Mouse (Mus musculus) ES-E14 (cell line): ENCODE results near the gene Trip10.

Experiments used
- CHD2 ChIP-seq: IDR thresholded peaks from 2 replicates; pipeline ENCODE4 v1.6.1; 2014; ENCODE audit warnings: mild to moderate bottlenecking, low read depth, low read length, inconsistent platforms
- HCFC1 ChIP-seq: IDR thresholded peaks from 2 replicates; pipeline ENCODE4 v1.6.1; 2012; ENCODE audit warnings: low read length, inconsistent platforms, borderline replicate concordance; ENCODE audit not compliant: insufficient read depth
- MAFK ChIP-seq: IDR thresholded peaks from 2 replicates; pipeline ENCODE4 v1.6.1; 2014; ENCODE audit warnings: mild to moderate bottlenecking, low read depth, low read length, inconsistent platforms; ENCODE audit not compliant: insufficient read depth
- ZC3H11A ChIP-seq: IDR thresholded peaks from 2 replicates; pipeline ENCODE4 v1.6.1; 2012; ENCODE audit warnings: low read depth, mild to moderate bottlenecking, inconsistent platforms, low read length, borderline replicate concordance

DNA sequence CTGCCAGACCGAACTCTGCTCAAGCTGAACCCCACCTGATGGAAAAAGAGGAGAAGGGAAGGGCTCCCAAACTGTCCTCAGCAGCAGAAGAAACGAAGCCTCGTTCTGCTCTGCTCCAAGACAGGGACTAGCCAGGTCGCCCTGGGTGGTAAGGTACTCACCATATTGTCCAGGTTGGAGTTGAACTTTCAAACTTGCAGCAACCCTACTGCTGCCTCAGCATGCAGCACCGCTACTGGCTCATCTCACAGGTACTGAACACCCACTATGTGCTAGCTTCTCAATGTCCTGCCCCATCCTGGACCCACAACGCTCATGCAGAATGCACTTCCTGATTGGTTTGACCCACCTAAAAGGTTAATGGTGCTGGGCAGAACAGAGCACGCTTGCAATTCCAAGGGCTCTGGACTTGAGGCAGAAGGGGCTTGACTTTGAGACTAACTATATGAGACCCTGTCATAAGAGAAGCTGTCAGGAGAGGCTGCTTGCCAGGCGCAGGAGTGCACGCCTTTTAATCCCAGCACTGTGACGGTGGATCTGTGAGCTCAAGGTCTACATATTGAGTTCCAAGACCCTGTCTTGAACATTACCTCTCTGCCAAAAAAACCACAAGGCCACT, 3.8 kb upstream of the Trip10 start:
- TF ChIP-seq CHD2 = no peak
- no peak for TF ChIP-seq MAFK
- no peak for TF ChIP-seq HCFC1
- no peak for TF ChIP-seq ZC3H11A
